Mouse (Mus musculus) ZHBTc4 (cell line): ENCODE results near the gene Mafk.
A peak's percentile ranks its signal among the peaks of the same experiment; 100 is the strongest.
"Not testable (repeated sequence)": the region's sequence is repeated elsewhere in the genome, so short reads cannot be mapped to it uniquely, and the experiment has no call there.

Experiments
- DNase-seq: peaks from one replicate; pipeline ENCODE4 v3.0.0-alpha.2; 2011; ENCODE audit warnings: low read depth, low spot score

The Mafk gene

DNA sequence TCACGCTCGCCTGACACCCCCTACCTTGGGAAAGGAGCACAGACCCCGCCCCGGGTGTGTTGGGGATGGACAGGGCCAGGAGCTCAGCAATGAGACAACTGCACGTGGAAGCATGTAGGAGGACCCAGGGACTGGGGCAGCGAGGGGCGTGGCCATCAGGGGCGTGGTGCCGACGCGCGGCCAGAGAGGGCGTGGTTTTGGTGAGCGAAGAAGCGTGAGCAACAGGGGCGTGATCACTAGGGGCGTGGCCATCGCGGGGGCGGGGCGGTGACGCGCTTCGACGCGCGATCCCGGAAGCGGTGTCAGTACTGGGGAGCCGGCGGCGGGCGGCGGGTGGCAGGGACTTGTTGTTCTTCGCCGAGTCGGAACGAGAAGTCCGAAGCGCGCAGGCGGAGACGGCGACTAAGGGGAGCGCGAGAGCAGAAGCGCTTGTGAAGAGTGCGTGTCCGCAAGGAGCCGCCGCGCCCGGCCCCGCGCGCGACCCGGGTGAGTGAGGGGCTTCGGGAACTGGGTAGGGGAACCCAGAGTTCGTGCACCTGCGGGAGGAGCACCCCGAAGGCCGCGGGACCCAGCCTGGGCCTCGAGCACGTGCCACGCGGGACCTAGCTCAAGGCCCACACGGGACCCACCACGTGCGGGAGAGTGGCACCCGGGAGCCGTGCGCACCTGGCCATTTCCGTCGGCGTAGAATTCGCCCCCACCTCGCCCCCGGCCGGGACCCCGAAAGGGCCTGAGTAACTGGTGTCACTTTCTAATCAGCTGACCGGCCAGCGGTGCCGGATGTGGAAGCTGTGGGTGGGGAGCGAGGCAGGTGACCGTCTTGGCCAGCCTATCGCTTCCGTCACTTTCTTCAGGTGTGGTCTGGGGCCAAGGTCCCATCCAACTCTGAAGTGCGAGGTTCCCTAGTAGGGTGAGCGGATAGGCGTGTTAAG is at the start of gene Mafk:
Gene Mafk (plus strand): TSS at position 287 of the 932 bp plus-strand sequence.
- peak; percentile 96 for DNase-seq

DNA sequence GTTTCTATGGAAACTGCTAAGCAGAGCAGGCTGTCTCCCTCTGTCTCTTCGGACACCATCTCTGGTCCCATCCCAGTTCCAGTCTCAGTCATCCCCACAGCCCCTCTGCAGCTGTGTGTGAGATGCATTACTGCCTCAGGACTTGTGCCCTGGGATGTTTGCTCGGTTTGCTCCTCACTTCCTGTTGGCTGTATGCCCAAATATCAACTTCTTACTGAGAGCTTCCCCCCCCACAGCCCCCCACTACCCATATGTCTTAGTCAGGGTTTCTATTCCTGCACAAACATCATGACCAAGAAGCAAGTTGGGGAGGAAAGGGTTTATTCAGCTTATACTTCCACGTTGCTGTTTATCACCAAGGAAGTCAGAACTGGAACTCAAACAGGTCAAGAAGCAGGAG is 48.7 kb upstream of the Mafk start:
- DNase-seq = not testable (repeated sequence)

DNA sequence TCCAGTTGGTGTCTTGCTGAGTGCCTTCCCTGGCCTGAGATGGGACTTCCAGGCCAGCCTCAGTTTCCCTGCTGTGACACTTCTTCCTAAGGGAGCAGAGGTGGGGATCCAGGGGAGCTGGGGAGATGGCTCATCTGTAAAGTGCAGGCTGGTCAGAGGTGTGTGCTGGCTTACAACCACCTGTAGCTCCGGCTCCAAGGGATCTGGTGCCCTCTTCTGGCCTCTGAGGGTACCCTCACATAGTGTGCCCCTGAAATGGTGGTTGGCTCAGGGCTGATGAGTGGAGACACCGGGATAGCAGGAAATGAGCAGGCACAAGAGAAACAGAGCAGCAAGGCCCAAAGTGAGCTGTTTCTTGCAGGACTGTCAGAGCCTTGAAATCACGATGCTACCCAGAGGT is 45.5 kb upstream of the Mafk start:
- DNase-seq = peak; percentile 80

DNA sequence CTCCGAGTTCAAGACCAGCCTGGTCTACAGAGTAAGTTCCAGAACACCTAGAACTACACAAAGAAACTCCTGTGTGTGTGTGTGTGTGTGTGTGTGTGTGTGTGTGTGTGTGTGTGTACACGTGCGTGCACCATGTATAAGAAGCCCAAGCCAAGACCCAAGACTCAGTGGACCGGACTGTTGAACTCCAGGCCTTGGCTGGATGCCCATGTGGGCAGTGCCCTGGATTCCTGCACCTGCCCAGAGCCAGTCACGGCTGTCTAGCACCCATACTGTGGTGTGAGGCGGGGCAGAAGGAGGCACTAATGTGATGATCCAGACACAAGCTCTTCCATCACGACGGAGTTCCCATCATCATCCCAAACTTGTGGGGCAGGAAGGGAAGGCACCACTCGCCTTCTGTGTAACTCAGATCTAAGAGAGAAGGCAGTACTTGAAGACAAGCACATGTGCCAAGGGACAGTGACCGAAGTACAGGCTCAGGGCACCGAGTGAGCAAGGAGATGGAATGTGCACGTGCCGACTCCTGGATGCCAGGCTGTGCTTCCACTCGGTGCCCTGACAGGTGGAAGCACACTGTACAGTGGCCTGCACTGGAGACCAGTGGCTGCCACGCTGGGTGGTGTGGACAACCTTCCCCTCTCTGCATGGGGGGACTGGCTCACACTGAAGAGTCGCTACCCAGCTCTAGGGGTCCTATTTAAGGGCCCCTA is 41.7 kb upstream of the Mafk start:
- no peak for DNase-seq

DNA sequence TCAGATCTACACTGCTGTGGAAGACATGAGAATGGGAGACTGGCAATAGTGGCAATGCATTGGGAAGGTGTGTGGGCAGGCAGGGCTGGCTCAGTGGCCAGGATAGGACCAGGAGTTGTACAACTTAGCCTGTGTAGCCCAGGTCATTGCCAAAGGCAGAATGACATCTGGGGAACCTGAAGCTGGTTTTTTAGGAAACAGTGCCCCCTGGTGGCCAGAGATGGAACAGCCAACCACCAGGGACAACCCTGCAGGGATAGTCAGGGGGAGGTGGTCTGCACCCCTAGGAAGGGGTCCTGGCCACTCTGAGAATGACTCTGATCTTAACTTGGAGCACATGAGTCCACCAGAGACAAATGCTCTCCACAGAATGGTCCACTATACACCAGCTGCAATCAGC is 40.8 kb upstream of the Mafk start:
- peak; percentile 64 for DNase-seq

DNA sequence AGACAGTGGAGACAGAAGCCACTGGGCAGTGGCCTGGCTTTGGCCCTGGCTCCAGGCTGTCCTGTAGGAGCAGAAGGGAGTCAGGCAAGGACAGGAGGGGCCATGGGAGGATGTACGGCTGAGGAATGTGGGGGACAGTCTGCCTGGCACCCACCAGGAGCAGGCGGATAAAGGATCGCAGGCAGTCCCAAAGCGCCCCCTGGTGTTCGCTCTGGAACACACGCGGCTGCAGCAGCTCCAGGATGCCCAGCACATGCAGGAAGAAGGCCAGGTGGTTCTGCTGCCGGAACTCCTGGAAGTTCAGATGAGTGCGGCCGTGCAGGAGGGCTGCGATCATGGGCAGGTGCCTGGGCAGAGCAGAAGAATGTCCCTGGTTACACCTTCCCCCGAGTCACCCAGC is 36.6 kb upstream of the Mafk start:
- peak; percentile 78 for DNase-seq

DNA sequence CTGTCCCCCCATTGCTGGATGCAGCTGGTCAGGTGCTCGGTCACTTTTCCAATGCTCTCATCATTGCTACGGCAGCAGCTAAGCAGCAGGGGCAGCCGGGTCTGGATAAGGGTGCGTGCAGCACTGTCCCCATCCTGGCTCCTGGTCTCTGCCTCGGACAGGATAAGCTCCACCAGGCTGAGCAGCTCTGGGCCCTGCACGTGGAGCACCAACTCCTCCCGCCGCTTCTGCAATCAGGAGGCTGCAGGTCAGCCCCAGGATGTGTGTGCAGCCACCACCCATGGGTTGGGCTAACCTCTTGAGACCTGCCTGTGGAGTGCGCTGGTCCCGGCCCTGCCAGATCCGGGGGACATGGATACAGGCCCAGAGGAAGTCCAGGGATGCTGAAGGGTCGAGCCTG is 35.2 kb upstream of the Mafk start:
- no peak for DNase-seq

DNA sequence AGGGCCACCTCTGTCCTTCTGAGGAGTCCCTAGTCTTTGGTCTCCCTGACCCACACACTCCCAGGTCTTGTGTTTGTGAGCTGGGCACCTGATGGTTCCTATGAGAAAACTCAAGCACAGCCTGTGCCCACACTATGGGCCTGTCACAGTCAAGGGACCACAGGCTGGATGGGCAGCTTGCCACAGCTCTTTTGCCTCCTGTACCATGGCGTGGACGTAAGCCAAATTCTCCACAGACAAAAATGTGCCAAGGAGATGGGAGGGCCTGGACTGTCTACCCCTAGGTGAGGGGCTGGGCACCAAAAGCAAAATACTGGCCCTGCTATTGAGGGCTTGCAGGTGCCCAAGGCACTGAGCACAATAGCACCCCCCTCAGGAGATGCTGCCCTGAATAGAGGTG is 34.7 kb upstream of the Mafk start:
- DNase-seq = no peak

DNA sequence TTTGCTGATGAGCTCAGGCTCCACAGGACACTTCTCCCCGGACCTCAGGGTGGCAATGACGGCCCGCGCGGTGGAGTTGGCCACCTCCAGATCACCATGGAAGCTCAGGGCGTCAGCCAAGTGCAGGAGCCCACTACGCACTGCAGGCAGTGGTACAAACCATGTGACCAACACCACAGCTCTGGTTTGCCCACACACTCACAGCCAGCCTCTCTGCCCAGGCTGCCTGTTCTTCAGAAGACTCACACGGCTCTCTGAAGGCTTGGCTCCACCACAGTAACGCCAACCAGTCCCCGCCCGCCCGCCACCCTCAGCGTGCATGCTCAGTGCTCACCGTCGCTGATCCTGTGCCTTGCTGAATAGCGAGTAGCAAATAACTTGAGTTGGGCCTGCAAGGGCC is 33.2 kb upstream of the Mafk start:
- peak; percentile 40 for DNase-seq

DNA sequence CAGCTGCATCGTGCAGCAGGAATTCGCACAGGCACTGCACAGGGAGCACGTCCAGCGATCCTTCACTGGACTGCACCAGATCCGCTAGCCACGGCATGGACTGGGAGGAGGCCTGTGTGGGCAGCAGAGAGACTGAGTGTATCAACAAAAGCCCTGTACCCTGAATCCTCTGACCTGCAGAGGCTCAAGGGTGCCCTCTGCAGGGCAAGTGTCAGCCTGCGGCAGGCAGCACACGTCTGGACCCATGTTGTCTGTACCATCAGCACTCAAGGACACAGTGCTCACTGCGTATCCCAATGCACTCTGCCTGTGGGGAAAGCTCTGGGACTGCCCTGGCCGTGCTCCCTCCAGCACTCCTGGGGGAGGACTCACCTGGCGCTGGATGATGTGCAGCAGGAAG is 27.0 kb upstream of the Mafk start:
- peak; percentile 74 for DNase-seq

DNA sequence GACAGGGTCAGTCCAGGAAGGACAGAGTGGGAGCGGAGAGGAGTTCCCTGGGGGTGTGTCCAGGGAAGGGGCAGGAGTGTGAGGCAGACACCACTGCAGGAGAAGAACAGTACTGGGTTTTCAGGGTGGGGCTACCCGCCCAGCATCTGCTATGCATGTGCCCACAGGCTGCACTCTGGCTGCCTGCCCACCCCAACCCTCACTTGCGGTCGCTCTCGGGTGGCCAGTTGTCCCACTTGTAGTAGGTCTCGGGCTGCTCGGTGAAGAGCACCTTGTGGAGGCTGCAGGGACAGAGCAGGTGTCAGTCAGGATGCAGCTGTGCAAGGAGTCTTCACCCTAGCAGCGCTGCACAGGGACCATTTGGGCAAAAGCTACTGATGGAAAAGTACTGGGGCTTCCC is 23.1 kb upstream of the Mafk start:
- DNase-seq = no peak

DNA sequence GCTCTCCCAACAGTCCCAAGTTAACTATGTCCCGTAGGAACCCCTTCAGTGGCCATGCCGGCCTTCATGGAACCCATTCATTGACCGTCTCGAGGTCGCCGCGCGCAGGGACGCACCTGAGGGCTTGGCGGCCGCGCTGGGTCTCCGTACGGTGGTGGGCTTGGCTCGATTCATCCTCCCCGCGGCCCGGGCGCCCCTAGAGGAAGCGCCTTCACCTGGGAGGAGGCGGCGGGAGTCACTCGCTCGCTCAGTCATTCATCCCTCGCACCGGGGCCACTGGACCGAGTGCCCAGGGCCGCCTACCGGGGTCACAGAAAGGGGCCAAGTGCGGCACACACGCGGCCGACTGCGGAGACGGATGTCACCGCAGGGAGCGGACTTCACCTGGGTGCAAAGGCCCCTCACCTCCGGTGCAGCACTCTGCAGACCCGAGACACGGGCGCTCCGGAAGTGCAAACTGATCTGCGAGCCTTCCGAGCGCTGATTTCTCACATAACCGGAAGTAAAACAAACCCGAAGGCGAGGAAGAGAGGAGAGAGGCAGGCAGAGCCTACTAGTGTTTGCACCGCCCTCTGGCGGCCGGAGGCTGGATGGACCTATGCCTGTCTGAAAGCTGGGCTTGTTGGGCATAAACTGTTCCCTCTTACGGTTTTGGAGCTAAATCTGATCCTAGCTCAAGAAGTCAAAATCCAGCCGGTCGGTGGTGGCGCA is 15.9 kb upstream of the Mafk start, which contains the start of gene Ints1:
Gene Ints1 (minus strand): TSS at position 459 of the 711 bp plus-strand sequence.
- peak; percentile 98 for DNase-seq

DNA sequence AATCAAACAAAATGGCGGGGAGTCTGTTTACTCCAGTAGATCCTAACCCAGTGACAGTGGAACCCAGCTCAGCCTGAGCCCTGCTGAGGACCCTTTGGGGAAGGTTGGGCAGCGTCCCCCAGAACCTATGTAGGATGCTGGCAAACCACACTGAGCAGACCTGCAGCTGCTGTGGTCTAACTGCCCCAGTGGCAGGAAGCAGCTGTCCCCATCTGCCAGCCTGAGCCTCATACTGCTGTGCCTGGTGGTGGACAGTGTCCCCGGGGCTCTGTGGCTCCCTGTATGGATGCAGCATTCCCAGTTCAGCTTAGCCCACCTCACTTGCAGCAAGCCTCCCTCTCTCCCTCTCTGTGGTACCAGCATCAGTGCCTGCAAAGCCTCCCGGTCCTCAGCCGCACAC is 14.3 kb upstream of the Mafk start:
- DNase-seq = no peak

DNA sequence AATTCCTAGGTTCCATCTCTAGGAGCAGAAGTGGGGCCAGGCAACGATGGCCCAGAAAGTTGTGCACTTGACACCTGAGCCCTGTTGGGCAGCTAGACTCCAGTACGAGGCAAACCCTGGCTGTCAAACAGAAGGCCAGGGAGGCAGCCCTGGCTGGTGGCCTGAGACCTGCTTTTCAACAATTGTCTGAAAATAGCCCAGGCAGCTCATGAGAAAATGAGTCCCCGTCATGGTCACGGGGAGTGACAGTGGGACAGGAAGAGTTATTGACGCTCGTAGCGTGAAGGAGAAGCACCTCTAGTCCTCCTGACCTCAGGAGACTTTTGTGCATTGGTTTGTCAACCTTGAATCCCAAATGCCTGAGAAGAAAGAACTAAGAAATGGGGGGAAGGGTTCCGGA is 9.9 kb upstream of the Mafk start:
- no peak for DNase-seq

DNA sequence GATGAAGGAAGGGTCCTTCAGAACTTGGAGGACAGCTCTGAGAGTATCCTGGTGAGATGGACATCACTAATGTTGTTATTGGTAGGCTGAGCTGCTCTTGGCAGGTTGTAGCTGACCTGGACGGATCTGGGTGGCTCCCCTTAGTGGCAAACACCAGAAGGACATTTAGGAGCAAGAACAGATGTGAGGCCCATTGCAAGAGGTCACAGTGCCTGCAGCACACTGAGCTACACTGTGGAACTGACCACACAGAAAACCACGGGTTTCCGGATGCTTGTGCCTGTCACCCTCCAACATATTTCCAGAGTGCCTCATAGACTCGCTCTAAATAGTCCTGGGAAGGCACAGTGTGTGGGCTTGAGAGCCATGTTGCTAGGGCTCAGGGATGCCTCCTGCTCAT is 1.8 kb upstream of the Mafk start:
- no peak for DNase-seq

DNA sequence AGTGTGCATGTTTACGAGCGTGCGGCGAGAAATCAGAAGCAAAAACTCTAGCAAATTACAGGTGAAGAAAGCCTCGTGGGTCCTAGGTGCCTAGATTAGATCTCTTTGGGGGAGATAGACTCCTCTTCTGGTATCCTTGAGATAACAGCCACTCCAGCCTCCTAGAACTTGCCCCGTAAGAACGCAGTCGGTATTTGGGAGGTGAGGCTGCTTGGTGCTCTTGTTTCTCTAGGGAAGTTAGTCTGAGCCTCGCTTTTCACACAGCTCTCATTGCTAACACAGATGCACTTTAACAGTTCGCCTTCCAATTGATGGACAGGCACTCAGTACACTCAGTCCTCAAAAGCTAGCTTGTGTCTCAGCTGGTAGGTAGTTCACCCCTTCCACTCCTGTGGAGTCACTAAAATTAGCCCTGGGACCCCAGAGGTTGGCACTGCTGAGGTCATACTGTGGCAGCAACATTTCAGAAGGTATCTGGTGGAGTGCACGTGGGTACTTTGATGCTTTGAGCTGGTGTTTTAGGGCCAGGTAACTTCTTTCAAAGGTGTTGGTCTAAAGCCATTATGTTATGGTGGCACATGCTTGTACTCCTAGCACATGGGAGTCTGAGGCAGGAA is 954 bp downstream of the Mafk start:
- no peak for DNase-seq

DNA sequence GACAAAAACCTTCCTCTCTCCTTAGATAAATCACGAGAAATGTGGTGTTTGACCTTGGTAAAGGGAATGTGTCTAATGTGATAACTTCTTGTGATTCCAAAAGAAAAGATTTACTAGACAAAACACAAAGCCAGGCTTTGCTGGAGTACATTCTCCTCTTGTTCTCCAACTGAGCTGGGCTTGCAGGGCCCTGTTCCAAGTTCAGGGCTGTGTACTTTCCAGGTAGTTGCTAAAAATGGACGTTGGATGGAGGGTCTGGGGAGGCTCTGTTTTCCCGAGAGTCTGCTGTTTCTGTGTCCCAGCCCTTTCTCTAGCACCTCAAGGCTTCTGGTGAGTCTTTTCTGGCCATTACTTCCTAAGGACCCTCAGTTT is 1.6 kb downstream of the Mafk start:
- DNase-seq = no peak

DNA sequence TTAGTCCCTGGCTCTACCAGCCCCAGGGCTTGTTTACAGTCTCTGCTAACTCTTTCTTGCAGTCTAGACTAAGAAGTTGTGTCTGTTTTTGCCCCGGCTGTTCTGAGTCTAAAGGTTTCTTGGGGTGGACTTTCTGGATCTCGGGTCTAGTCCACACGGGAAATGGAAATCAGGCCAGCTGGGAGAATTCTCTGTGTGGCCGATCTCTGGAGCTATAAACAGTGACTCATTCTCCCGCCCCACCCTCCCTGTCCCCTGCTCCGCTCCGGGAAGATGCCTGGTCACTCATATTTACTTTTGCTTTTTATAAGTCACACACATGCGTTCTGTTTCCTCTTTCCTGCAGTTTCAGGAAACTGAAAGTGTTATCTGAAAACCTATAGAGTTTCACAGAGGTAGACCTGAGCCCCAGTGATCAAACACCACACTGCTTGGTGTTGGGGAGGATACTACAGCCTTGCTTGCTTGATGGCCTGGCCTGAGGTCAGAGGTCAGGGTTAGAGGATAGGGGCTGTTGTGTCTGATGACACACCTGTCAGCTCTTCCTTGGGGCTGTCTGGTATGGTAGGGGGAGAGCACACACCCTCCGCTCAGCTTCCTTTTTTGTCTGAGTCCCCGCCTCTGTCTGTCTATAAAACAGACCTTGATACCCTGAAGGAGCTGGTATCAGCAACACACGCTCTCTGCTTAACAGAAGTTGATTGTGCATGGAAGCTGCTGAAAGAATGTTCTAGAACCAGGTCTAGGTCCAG is 2.2 kb downstream of the Mafk start:
- no peak for DNase-seq

DNA sequence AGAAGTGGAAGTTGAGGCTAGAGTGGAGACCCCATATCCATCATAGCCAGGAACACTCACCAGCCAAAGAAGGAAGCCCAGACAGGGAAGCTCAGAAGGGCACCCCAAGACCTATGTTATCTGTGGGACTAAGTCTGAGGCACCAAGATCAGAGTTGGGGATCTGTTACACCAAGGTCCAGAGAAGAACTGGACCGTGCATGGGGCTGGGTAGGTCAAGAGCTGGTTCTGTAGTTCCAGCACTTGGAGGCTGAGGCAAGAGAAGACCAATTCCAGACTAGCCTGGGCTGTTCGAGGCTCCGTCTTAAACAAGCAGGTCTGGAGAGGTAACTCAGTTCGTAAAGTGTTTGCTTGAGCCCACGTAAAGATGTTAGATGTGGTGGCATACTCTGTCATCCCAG is 2.8 kb downstream of the Mafk start:
- DNase-seq = no peak

DNA sequence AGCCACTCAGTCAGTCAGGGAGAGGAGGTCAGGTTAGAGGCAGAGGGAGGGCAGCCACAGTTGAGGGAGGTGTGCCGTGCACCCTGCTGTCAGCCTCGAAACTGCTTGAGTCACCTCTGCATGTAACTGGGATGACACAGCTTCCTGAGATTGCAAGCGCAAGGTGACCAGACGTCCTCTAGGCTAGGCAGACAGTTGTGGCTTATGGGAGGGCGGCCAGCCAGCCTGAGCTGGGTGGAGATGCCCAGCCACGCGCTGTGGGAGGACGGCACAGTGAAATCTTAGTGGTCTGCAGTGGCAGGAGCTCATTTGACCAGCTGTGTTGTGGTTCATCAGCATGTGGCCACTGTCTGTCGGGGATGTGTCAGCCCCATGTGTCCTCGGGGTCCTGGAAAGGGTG is 3.6 kb downstream of the Mafk start:
- no peak for DNase-seq

DNA sequence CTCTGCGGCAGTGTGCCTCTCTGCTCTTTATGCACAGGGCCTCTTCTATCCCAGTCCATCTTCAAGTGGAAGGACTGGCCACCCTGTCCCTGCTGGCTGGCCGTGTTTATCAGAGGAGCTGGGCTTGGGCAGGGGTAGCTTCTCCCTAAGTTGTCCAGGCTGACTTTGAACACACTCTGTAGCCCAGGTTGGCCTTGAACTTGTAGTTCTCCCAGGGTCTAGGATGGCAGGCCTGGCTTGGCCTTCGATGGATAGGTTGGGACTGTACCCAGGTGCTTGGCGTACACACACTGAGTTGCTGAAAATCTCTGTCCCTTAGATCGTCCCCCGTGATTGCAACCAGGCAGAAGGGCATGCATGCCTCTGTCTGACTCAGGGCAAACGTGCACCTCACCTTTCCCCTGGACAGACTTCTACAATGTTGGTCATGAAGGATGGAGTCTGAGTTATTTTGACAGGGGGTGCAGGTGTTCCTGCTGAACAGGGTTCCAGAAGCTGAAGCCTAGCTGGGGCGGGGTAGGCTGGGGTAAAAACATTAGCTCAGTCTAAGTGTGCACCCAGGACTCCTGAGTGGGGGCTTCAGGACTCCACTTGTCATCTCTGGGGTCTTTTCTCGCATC is 4.8 kb downstream of the Mafk start:
- no peak for DNase-seq
